ENCODE assay signal across 13 mouse cellular contexts in genomic region chr7:140920418-140921029, GRCm38 (mm10). TPM values are rescaled to one million over a fixed set of nuclear protein-coding genes. Genes with fewer than 3 reads are reported as not detected.
A peak's percentile ranks its signal among the peaks of the same experiment; 100 is the strongest.
DNase-seq lines count a peak whose midpoint lies in the region; ATAC-seq and TF ChIP-seq lines count a peak whose summit lies in the region.
"Had no signal": no experiment of that assay in that cellular context is flagged by ENCODE, and none has a peak within 500 bp of the region (broad histone marks: within the 10 kb centered on the region; RNA-seq: fewer than 3 reads in every experiment).

Nlrp6 (plus strand) TSS chr7:140920902.

- peaks cover 10% of the 10 kb centered on the region for H3K4me1 ChIP-seq in kidney, embryonic 14.5 days (ENCODE audit: control insufficient read depth, insufficient read depth, low read length)
- H3K4me1 ChIP-seq in ES-E14 (ENCODE audit: control insufficient read depth in 2 of 2, insufficient read depth in 2 of 2, low read length in 2 of 2, poor library complexity in 1 of 2), result no peaks in the 10 kb centered on the region
- H3K4me1 ChIP-seq in hindbrain, embryonic 16.5 days (ENCODE audit: control insufficient read depth, insufficient read depth, low read depth, low read length), result peaks cover 18% of the 10 kb centered on the region
- 0 out of 2 replicates have a peak, but pooled peaks cover 11% of the 10 kb centered on the region for H3K4me1 ChIP-seq in midbrain, embryonic 14.5 days (ENCODE audit: control insufficient read depth, insufficient read depth, low read length)

- DNase-seq in kidney, postnatal 4 days, result no peak
- DNase-seq in ES-E14 (ENCODE audit: low read depth, low spot score), result no peak
- DNase-seq in midbrain, embryonic 14.5 days, result no peak
- DNase-seq in heart, adult 9 months (ENCODE audit: low spot score in 2 of 2), result no peak
- DNase-seq in adipocyte (ENCODE audit: low spot score), result no peak
- DNase-seq: cerebellum, adult 8-10 months; lung, adult 18-20 months; right cerebral cortex, adult 18-20 months had no signal

- no peak within 1 kb of the TSS for H3K9ac ChIP-seq in kidney, embryonic 14.5 days (ENCODE audit: low read depth, low read length)
- H3K9ac ChIP-seq in ES-E14 (ENCODE audit: insufficient read depth, low read depth, low read length, poor library complexity, severe bottlenecking), result no peak within 1 kb of the TSS
- no peak within 1 kb of the TSS; the same call in 1 of the 2 replicates for H3K9ac ChIP-seq in hindbrain, embryonic 16.5 days (ENCODE audit: low read depth, low read length)
- H3K9ac ChIP-seq in midbrain, embryonic 14.5 days (replicated peaks; ENCODE audit: low read length), result no peak within 1 kb of the TSS
- H3K9ac ChIP-seq: heart, embryonic 12.5 days; neural tube, embryonic 12.5 days had no signal

- peaks cover 51% of the 10 kb centered on the region for H3K27me3 ChIP-seq in kidney, embryonic 14.5 days (ENCODE audit: control insufficient read depth, insufficient read depth, low read length)
- peaks cover 53% of the 10 kb centered on the region for H3K27me3 ChIP-seq in hindbrain, embryonic 16.5 days (replicated peaks; ENCODE audit: control insufficient read depth, insufficient read depth, low read length)
- H3K27me3 ChIP-seq in midbrain, embryonic 14.5 days (ENCODE audit: control insufficient read depth, insufficient read depth, low read length), result peaks cover 49% of the 10 kb centered on the region

- ATAC-seq in kidney, embryonic 14.5 days (ENCODE audit: low FRiP score, low TSS enrichment), result no peak
- no peak for ATAC-seq in hindbrain, embryonic 16.5 days
- ATAC-seq in midbrain, embryonic 14.5 days (ENCODE audit: low FRiP score, low TSS enrichment), result no peak

- H3K4me2 ChIP-seq in kidney, embryonic 14.5 days (replicated peaks; ENCODE audit: low read depth, low read length), result no peak within 1 kb of the TSS
- peak within 1 kb of the TSS; percentile 98; the same call in 1 of the 2 replicates for H3K4me2 ChIP-seq in hindbrain, embryonic 16.5 days (ENCODE audit: low read length)
- H3K4me2 ChIP-seq in midbrain, embryonic 14.5 days (ENCODE audit: low read length), result peak within 1 kb of the TSS; percentile 75; the same call in 1 of the 2 replicates

- no peaks in the 10 kb centered on the region for H3K9me3 ChIP-seq in kidney, embryonic 14.5 days (ENCODE audit: control insufficient read depth, low read length)
- H3K9me3 ChIP-seq in ES-E14 (ENCODE audit: control insufficient read depth, insufficient read depth, low read depth, low read length), result no peaks in the 10 kb centered on the region
- H3K9me3 ChIP-seq in hindbrain, embryonic 16.5 days (ENCODE audit: control insufficient read depth, low read length), result no peaks in the 10 kb centered on the region
- no peaks in the 10 kb centered on the region for H3K9me3 ChIP-seq in midbrain, embryonic 14.5 days (ENCODE audit: control insufficient read depth, low read length)
- H3K9me3 ChIP-seq: heart, embryonic 12.5 days; neural tube, embryonic 12.5 days had no signal

- in situ Hi-C loops in ES-E14 (cut with MboI; ENCODE audit: low sequenced_read_pairs in 2 of 2, unreplicated experiment in 2 of 2), result no loop called here

- H3K36me3 ChIP-seq in kidney, embryonic 14.5 days (ENCODE audit: control insufficient read depth, insufficient read depth, low read length), result no peaks in the 10 kb centered on the region
- H3K36me3 ChIP-seq in ES-E14 (ENCODE audit: control insufficient read depth, insufficient read depth, low read length, poor library complexity, severe bottlenecking), result no peaks in the 10 kb centered on the region
- no peaks in the 10 kb centered on the region for H3K36me3 ChIP-seq in hindbrain, embryonic 16.5 days (ENCODE audit: control insufficient read depth, insufficient read depth, low read length)
- H3K36me3 ChIP-seq in midbrain, embryonic 14.5 days (ENCODE audit: control insufficient read depth, insufficient read depth, low read length), result no peaks in the 10 kb centered on the region
- H3K36me3 ChIP-seq: heart, embryonic 12.5 days; neural tube, embryonic 12.5 days had no signal

- 54% methylated on average over 8 of the region's 8 CpGs for WGBS in kidney, embryonic 14.5 days
- 81% methylated on average over 8 of the region's 8 CpGs for WGBS in hindbrain, embryonic 16.5 days
- 77% methylated on average over 8 of the region's 8 CpGs for WGBS in midbrain, embryonic 14.5 days

- H3K4me3 ChIP-seq in kidney, embryonic 14.5 days (ENCODE audit: low read length), result peak within 1 kb of the TSS; percentile 35; the same call in 1 of the 2 replicates
- peak within 1 kb of the TSS; percentile 13 to 32; a peak in 2 of 4 replicates for H3K4me3 ChIP-seq in ES-E14 (ENCODE audit: insufficient read depth in 1 of 2, low read depth in 1 of 2, low read length in 2 of 2, poor library complexity in 1 of 2, severe bottlenecking in 1 of 2)
- H3K4me3 ChIP-seq in hindbrain, embryonic 16.5 days (ENCODE audit: low read length), result no peak within 1 kb of the TSS
- H3K4me3 ChIP-seq in midbrain, embryonic 14.5 days (replicated peaks; ENCODE audit: low read depth, low read length), result 0 out of 2 replicates have a peak within 1 kb of the TSS, but pooled peaks have one; percentile 40

- no peak within 1 kb of the TSS for H3K27ac ChIP-seq in kidney, embryonic 14.5 days (ENCODE audit: low read depth, low read length)
- H3K27ac ChIP-seq in ES-E14 (ENCODE audit: insufficient read depth, low read depth, low read length, poor library complexity, severe bottlenecking), result no peak within 1 kb of the TSS
- H3K27ac ChIP-seq in hindbrain, embryonic 16.5 days (ENCODE audit: low read depth, low read length), result no peak within 1 kb of the TSS
- no peak within 1 kb of the TSS for H3K27ac ChIP-seq in midbrain, embryonic 14.5 days (replicated peaks; ENCODE audit: low read depth, low read length)
- H3K27ac ChIP-seq: neural tube, embryonic 12.5 days had no signal

TF ChIP-seq in ES-E14, 5 proteins besides CTCF, POLR2A, EP300 and RAD21:
- TF ChIP-seq ZC3H11A (IDR thresholded peaks at IDR 0.05; ENCODE audit: borderline replicate concordance, low read depth, low read length), result no peak
- TF ChIP-seq CHD2 (IDR thresholded peaks at IDR 0.05; ENCODE audit: low read depth, low read length), result no peak
TF ChIP-seq in ES-E14: peak in this region for 0.

RNA-seq across cellular contexts. Expression of gene Nlrp6, which starts in this region (rescaled TPM):
- polyA plus RNA-seq in kidney, embryonic 14.5 days (2014; fragmentation: Nextera tagmentation; extraction: Ambion mirVana), result 0.17 and 0.61 TPM in 2 replicates
- total RNA-seq in ES-E14 (2012; rRNA removed), result 0.27 and 0.74 TPM in 2 replicates
- 0.65 and 0.75 TPM in 2 replicates for polyA plus RNA-seq in hindbrain, embryonic 16.5 days (2015; fragmentation: Nextera tagmentation; extraction: Ambion mirVana)
- 0.32 and 0.89 TPM in 2 replicates for polyA plus RNA-seq in midbrain, embryonic 14.5 days (2014; fragmentation: Nextera tagmentation; extraction: Ambion mirVana)
- total RNA-seq: gastrocnemius, adult 18-20 months had no signal
